Mouse (Mus musculus) heart, adult 2 months (tissue): ENCODE measurements around the gene Dnajc3.

Source experiments
- CTCF ChIP-seq: fragments of 200-600 bp; IDR thresholded peaks from 2 replicates; pipeline ENCODE4 v1.8.1; 2022; ENCODE audit warnings: antibody characterized with exemption, mild to moderate bottlenecking, moderate library complexity
- EP300 ChIP-seq: fragments of 200-500 bp; IDR thresholded peaks from 2 replicates; pipeline ENCODE4 v1.6.1; 2011; ENCODE audit warnings: low read depth, low read length, control low read depth; ENCODE audit not compliant: insufficient read depth

- TF ChIP-seq CTCF (no peak), EP300 (no peak)
Measured at GRCm38 (mm10) chr14:118979571-118980325, 42.0 kb downstream of the Dnajc3 start.
